Mouse (Mus musculus) intestine, embryonic 15.5 days (tissue): ENCODE results near the gene Efnb2. TPM values are rescaled to one million over a fixed set of nuclear protein-coding genes. Genes with fewer than 3 reads are reported as not detected.

Source experiments
- ATAC-seq: fragments of 200-750 bp; cut with Nextera tagmentation; 2 replicates; pipeline ENCODE4 v1.8.0; 2017; ENCODE audit warnings: moderate TSS enrichment, moderate library complexity
- H3K27ac ChIP-seq: fragments of 300-500 bp; sonication (generic); 2 replicates; pipeline ENCODE4 v1.5.1; 2015; ENCODE audit warnings: mild to moderate bottlenecking, inconsistent platforms
- H3K27me3 ChIP-seq: fragments of 300-500 bp; sonication (generic); replicated peaks from 2 replicates; pipeline ENCODE4 v1.6.1; 2015; ENCODE audit warnings: inconsistent platforms
- H3K36me3 ChIP-seq: fragments of 300-500 bp; sonication (generic); 2 replicates; pipeline ENCODE4 v1.6.1; 2015; ENCODE audit warnings: inconsistent platforms
- H3K4me1 ChIP-seq: fragments of 300-500 bp; sonication (generic); replicated peaks from 2 replicates; pipeline ENCODE4 v1.6.1; 2015; ENCODE audit warnings: inconsistent platforms
- H3K4me2 ChIP-seq: fragments of 300-500 bp; sonication (generic); replicated peaks from 2 replicates; pipeline ENCODE4 v1.6.1; 2015; ENCODE audit warnings: mild to moderate bottlenecking, inconsistent platforms
- H3K4me3 ChIP-seq: fragments of 300-500 bp; sonication (generic); replicated peaks from 2 replicates; pipeline ENCODE4 v1.5.1; 2015; ENCODE audit warnings: inconsistent platforms
- H3K9ac ChIP-seq: fragments of 300-500 bp; sonication (generic); 2 replicates; pipeline ENCODE4 v1.6.1; 2015; ENCODE audit warnings: inconsistent platforms
- H3K9me3 ChIP-seq: fragments of 300-500 bp; sonication (generic); 2 replicates; pipeline ENCODE4 v1.6.1; 2016; ENCODE audit warnings: inconsistent platforms
- WGBS: fragments of 180-500 bp; shearing (Covaris S2); methylation state at CpG from one replicate; pipeline ENCODE4 v1.1.7; 2015; 5-methylcytosine and 5-hydroxymethylcytosine counted together
- polyA plus RNA-seq: library from polyadenylated mRNA; unstranded; fragments of >200 nt; fragmentation: Nextera tagmentation; extraction: Ambion mirVana; gene quantifications from 2 replicates; pipeline ENCODE4 v1.2.1, GENCODE M21; 2015

Gene Efnb2
- polyA plus RNA-seq, 1 experiment from 2014 or later, result 14.1 TPM

DNA sequence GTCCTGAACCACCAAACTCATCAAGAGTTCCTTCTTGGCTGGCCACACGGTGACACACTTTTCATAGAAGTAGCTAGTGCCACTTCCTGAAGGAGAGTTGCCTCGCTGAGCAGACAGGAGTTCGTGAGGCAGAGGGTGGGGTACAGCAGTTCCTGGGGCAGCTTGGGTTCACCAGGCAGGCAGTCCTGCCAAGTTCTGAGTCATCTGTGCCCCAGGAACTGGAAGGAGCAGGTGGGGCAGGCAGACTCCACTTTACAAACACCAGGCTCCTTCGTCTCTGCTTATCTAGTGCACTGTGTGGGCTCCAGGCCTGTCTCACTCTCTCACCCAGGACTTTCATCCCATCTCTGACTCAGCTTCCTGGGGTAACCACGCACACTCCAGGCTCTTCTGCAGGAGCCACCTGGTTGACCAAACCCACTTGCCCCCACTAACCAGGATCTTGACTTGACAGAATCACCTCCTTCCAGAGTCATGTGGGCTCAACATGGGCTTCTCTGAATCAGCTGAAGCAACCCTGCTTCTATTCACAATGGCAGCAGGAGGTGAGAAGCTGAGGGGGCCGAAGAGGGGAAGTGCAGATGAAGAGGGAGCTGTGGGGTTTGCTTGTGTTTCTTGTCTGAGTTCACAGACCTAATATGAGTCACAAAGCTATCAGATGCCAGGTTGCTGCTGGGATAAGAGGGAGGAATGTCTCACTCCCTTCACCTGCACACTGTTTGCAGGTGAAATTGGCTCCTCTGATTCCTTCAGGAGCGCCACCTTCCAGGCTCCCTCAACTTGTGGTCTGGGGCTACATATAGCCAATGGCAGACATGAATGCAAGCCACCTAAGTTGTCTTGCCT, 58.2 kb downstream of the Efnb2 start:
- H3K36me3 ChIP-seq, result no peaks in the 10 kb centered on the region
- H3K4me3 ChIP-seq, result no peak overlapping the region
- H3K4me1 ChIP-seq, result 0 out of 2 replicates have a peak, but pooled peaks cover 2% of the 10 kb centered on the region
- H3K9ac ChIP-seq, result no peak overlapping the region
- H3K27ac ChIP-seq, result peak overlapping the region; percentile 20; the same call in 1 of the 2 replicates
- H3K9me3 ChIP-seq, result no peaks in the 10 kb centered on the region
- ATAC-seq, result peak; percentile 94
- no peaks in the 10 kb centered on the region for H3K27me3 ChIP-seq
- 41% methylated on average over 7 of the region's 7 CpGs for WGBS
- no peak overlapping the region for H3K4me2 ChIP-seq

DNA sequence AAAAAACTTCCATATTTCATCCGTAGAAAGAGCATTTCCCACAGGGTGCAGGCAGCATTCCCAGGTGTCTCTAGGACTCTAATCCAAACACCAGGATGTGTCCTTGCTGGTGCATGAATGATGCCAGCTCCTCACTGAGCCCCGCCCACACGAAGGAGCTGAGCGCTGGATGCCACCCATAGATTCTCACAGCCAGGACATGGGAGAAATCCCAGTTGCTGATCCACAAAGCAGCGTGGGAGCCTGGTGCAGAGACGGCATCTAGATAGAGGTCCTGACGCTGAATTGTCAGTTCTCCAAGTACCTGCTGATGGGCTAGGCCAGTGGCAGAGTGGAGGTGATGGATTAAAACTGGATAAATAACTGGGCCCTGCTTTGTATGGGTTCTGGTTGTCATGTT, 61.1 kb downstream of the Efnb2 start:
- ATAC-seq, result no peak
- Histone ChIP-seq H3K27me3 (no peaks in the 10 kb centered on the region), H3K9ac (no peak overlapping the region), H3K9me3 (no peaks in the 10 kb centered on the region), H3K4me1 (0 out of 2 replicates have a peak, but pooled peaks cover 6% of the 10 kb centered on the region), H3K27ac (no peak overlapping the region), H3K4me2 (no peak overlapping the region), H3K4me3 (no peak overlapping the region), H3K36me3 (no peaks in the 10 kb centered on the region)
- 88% methylated on average over 7 of the region's 7 CpGs for WGBS

DNA sequence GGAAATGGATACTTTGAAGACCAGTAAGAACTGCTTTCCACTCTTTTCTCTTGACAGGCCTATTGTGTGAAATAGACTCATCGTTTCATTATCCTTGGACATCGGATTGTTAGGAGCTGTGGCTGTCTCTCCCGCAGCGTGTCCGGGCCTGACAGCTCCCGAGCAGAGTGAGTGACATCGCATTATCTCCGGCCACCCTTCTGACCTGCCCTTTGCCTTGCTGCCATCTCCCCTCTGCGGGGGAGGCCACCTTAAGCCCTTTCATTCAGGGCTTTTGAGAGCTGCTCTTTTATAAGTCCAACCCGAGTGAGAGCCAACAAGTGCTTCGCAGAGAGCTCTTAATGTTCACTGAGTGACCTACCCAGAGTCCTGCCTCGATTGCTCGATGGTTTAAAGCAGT, 63.6 kb downstream of the Efnb2 start:
- no peaks in the 10 kb centered on the region for H3K36me3 ChIP-seq
- no peak for ATAC-seq
- 51% methylated on average over 13 of the region's 13 CpGs for WGBS

DNA sequence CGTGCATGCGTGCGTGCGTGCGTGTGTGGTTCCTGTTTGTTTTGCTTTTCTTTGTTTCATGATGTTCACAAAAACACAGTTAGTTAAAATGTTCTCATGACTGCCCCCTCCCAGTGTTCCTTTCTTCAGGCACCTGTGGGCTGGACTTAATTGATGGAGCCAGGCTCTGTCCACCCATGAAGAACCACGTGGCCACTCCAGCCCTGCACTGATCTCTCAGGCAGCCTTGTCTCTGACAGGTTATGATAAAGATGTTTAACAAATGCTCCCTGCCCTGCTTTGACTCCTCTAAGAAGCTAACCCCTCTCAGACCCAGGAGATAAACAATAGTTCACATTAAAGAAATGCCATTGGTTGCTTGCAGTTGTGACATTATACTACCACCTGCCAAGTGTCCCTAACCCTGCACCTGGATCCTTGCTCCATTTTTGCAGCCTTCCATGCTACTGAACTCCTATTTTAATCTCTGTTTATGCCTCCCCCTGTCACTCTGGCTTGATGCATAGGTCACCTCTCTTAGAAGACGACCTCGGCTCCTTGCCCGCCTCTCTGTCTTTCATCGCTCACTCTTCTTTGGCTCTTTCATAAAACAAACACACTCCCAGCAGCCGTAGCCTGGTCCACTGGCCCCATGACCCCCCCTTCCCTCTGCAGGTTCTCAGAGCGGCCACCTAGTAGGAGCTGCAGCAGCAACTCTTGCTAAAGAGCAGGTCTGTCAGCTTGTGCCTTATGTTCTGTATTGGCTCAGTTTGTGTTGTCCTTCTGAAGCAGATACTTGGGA, 65.0 kb downstream of the Efnb2 start:
- no peak overlapping the region for H3K27ac ChIP-seq
- 0 out of 2 replicates have a peak, but pooled peaks cover 6% of the 10 kb centered on the region for H3K4me1 ChIP-seq
- ATAC-seq, result no peak
- no peaks in the 10 kb centered on the region for H3K36me3 ChIP-seq
- H3K4me3 ChIP-seq, result no peak overlapping the region
- H3K4me2 ChIP-seq, result no peak overlapping the region
- WGBS, result 52% methylated on average over 12 of the region's 12 CpGs
- H3K9ac ChIP-seq, result no peak overlapping the region
- no peaks in the 10 kb centered on the region for H3K9me3 ChIP-seq
- no peaks in the 10 kb centered on the region for H3K27me3 ChIP-seq

More for the DNA sequence above, 63.6 kb downstream of the Efnb2 start:
- 0 out of 2 replicates have a peak, but pooled peaks cover 6% of the 10 kb centered on the region for H3K4me1 ChIP-seq
- H3K27ac ChIP-seq, result no peak overlapping the region
- no peak overlapping the region for H3K4me2 ChIP-seq
- H3K9me3 ChIP-seq, result no peaks in the 10 kb centered on the region
- no peak overlapping the region for H3K9ac ChIP-seq
- H3K27me3 ChIP-seq, result no peaks in the 10 kb centered on the region
- H3K4me3 ChIP-seq, result no peak overlapping the region

DNA sequence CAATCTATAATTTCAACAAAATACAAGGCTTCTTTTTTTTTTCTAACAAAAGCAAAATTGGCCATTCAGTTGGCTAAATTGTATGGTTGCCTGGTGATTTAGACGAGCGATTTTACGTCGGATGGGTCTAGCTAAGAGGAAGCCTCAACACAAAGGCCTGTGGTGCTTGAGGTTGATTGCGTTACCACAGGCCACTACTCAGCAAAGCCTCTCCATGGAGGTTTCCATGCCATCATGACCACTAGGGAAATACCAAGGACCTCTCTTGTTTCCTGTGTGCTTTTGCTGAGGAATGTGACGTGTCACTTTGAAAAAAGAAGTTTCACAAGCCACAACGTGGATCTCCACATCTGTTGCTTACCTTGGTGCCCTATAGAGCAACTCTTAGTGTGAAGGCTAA, 67.2 kb downstream of the Efnb2 start:
- Histone ChIP-seq H3K4me2 (no peak overlapping the region), H3K36me3 (no peaks in the 10 kb centered on the region), H3K9me3 (no peaks in the 10 kb centered on the region), H3K27ac (no peak overlapping the region), H3K4me3 (no peak overlapping the region), H3K9ac (no peak overlapping the region), H3K4me1 (0 out of 2 replicates have a peak, but pooled peaks cover 6% of the 10 kb centered on the region), H3K27me3 (no peaks in the 10 kb centered on the region)
- ATAC-seq, result no peak
- 89% methylated on average over 7 of the region's 7 CpGs for WGBS

DNA sequence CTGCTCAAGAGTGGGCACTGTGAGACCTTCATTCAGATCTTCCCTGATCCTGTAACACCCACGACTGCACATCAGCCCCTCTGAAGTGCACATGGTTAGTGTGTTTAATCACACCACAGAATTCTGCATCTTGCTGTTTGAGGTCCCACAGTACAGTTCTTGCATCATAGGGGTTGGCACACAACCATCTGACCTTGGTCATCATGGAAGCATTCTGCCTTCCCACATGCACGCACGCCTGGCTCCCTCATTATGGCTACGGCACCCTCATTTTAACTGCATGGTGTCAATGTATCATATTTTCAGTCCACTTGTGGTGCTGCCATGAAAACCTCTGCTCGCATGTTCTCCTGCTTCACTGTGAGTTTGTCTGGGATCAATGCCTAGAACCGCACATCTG, 67.7 kb downstream of the Efnb2 start:
- no peaks in the 10 kb centered on the region for H3K27me3 ChIP-seq
- no peak overlapping the region for H3K9ac ChIP-seq
- no peak overlapping the region for H3K4me2 ChIP-seq
- no peak for ATAC-seq
- no peaks in the 10 kb centered on the region for H3K9me3 ChIP-seq
- 93% methylated on average over 6 of the region's 6 CpGs for WGBS
- H3K4me3 ChIP-seq, result no peak overlapping the region
- H3K27ac ChIP-seq, result no peak overlapping the region
- H3K36me3 ChIP-seq, result no peaks in the 10 kb centered on the region
- H3K4me1 ChIP-seq, result 0 out of 2 replicates have a peak, but pooled peaks cover 6% of the 10 kb centered on the region

DNA sequence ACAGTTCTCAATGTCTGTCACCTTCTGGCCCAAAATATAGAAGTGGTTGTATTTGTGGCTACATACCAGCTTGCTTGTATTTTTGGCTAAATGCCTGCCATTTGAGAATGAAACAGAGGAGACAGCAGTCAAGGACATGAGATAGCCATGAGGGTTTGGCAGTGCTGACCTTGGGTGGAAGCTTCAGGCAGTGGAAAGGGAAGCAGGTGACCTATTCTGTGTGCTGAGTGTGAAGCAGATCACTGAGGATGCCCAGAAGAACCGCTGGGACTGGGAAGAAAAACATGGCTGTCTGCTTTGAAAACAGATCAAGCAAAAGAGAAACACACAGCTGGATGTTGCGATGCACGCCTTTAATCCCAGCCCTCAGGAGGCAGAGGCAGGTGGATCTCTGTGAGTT, 68.7 kb downstream of the Efnb2 start:
- no peak for ATAC-seq
- no peak overlapping the region for H3K4me3 ChIP-seq
- no peak overlapping the region for H3K4me2 ChIP-seq
- H3K36me3 ChIP-seq, result no peaks in the 10 kb centered on the region
- H3K9ac ChIP-seq, result no peak overlapping the region
- 89% methylated on average over 3 of the region's 3 CpGs for WGBS
- H3K27ac ChIP-seq, result no peak overlapping the region
- no peaks in the 10 kb centered on the region for H3K27me3 ChIP-seq
- H3K9me3 ChIP-seq, result no peaks in the 10 kb centered on the region
- H3K4me1 ChIP-seq, result 0 out of 2 replicates have a peak, but pooled peaks cover 6% of the 10 kb centered on the region

DNA sequence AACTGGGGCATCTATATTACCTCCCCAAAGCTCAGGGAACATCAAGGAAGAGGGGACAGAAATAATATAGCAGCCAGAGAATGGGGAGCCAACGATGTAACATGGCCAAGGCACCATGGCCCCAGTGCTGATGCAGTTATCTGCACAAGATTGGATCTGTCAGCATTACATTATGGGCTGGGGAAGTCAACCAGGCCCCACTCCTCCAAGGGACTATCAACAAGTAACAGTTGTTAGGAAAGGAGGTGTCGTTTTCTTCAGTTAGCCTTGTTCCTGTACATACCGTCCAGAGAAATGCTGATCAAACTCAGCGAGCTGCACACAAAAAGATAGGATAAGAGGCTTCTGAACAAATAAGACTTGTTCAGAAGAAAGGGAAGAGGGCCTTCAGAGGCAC, 77.1 kb downstream of the Efnb2 start:
- WGBS, result 82% methylated on average over 4 of the region's 4 CpGs

DNA sequence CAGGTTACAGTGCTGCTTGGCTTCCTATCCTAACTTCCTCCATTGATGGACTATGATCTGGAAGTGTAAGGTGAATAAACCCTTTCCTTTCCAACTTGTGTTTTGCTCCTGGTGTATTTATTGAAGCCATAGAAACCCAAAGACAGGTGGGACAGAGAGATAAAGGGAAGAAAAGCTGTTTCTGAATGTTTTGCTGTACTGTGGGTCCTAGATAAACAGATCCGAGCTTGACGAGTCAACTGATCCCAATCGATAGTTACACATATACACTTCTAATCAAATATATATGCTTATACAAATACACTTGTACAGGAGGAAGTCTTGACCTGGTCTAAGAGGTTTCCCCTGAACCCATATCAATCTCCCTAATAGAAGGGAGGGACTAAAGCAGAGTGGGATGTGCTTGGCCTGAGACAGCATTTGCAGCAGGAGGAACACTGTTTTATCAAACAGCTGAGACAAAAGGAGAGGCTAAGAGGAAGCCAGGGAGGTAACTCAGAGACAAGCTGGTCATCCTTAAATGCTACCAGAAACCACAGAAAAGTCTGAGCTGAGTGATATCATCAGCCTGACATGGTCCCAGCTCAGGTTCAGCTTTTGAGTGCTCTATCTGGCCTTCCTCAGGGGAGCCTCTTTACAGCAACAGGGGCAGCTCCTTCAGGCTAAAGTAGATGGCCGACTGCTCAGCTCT, 77.6 kb downstream of the Efnb2 start:
- WGBS, result 83% methylated on average over 4 of the region's 4 CpGs
- Histone ChIP-seq H3K4me3 (no peak overlapping the region), H3K9ac (no peak overlapping the region), H3K4me2 (no peak overlapping the region), H3K27ac (no peak overlapping the region), H3K4me1 (no peaks in the 10 kb centered on the region), H3K27me3 (no peaks in the 10 kb centered on the region), H3K9me3 (no peaks in the 10 kb centered on the region), H3K36me3 (no peaks in the 10 kb centered on the region)
- ATAC-seq, result no peak

More for the DNA sequence above, 77.1 kb downstream of the Efnb2 start:
- Histone ChIP-seq H3K4me2 (no peak overlapping the region), H3K4me3 (no peak overlapping the region), H3K9me3 (no peaks in the 10 kb centered on the region), H3K27ac (no peak overlapping the region), H3K36me3 (no peaks in the 10 kb centered on the region), H3K9ac (no peak overlapping the region), H3K4me1 (no peaks in the 10 kb centered on the region), H3K27me3 (no peaks in the 10 kb centered on the region)
- ATAC-seq, result no peak

DNA sequence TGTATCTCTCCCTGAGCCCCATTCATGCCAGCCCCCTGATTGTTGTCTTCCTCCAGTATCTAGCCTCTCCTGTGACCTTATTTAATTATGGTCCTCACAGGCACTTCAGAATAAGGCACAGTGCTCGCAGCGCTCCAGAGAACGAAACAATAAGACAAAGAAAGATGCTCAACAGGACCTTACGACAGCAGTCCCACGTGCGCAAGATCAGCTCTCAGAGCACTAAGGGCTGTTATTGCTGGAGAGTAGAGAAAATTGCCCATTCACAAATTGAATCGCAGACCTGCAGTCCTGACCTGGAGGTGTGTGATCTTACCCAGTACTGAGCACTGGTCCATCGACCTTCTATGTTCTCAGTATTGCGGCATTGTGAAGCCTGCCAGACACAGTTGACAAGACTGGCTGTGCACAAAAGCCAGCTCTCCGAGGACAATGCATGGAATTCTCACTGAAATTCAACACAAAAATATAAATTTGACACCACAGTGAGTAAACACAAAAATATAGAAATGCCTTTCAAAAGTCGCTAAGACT, 83.2 kb downstream of the Efnb2 start:
- Histone ChIP-seq H3K9me3 (no peaks in the 10 kb centered on the region), H3K27ac (no peak overlapping the region), H3K4me1 (no peaks in the 10 kb centered on the region), H3K4me3 (no peak overlapping the region), H3K4me2 (no peak overlapping the region), H3K27me3 (no peaks in the 10 kb centered on the region), H3K9ac (no peak overlapping the region), H3K36me3 (no peaks in the 10 kb centered on the region)
- ATAC-seq, result no peak
- WGBS, result 84% methylated on average over 11 of the region's 11 CpGs

DNA sequence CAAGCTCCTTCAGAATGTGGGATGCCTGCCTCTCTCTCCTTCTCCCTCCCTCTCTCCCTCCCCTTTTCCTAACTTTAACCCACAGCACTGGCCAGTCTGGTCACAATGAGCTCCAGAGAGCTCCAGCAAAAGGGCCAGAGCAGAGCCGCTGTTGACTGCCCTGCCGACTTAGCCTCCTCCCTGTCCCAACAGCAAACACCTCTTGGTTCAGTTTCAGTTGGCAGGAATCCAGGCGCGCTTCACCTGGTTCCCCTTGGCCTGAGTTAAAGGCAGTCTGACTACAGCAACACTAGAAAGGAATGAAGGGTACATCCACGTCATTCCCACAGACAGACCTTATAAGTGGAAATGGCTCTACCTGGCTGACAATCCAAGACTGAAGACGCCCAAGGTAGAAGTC, 84.2 kb downstream of the Efnb2 start:
- Histone ChIP-seq H3K9ac (no peak overlapping the region), H3K4me1 (no peaks in the 10 kb centered on the region), H3K9me3 (no peaks in the 10 kb centered on the region), H3K4me2 (no peak overlapping the region), H3K27ac (no peak overlapping the region), H3K4me3 (no peak overlapping the region), H3K27me3 (no peaks in the 10 kb centered on the region), H3K36me3 (no peaks in the 10 kb centered on the region)
- ATAC-seq, result no peak
- 90% methylated on average over 6 of the region's 6 CpGs for WGBS

DNA sequence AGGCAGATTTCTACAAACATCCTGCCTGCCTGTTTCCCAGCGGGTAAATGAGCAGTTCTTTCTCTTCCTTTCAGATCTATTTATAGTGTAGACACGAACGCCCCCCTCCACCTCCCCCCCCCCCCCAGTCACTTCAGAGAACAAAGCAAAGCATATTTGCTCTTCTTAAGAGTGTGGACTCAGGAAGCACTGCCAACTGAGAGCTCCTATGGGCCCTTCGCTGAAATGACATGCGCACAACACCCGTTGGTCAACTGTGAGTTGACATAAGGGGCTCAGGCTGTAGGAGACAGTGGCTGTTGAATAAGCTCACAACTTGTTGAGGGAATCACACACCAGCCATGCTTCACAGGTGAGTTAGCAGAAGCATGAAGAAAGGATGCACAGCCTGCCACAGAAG, 84.8 kb downstream of the Efnb2 start:
- ATAC-seq, result no peak
- Histone ChIP-seq H3K27me3 (no peaks in the 10 kb centered on the region), H3K9me3 (no peaks in the 10 kb centered on the region), H3K27ac (no peak overlapping the region), H3K9ac (no peak overlapping the region), H3K36me3 (no peaks in the 10 kb centered on the region), H3K4me3 (no peak overlapping the region), H3K4me1 (no peaks in the 10 kb centered on the region), H3K4me2 (no peak overlapping the region)
- 37% methylated on average over 6 of the region's 6 CpGs for WGBS
